Mouse (Mus musculus): ENCODE measurements around the gene Atg4c. TPM values are rescaled to one million over a fixed set of nuclear protein-coding genes. Genes with fewer than 3 reads are reported as not detected.

The Atg4c gene
- polyA plus RNA-seq, 1 experiment from 2014 or later: 8.1 TPM

GRCm38 (mm10) chr4:99198721-99199120, 5.0 kb downstream of the Atg4c start:
- Histone ChIP-seq H3K9ac (replicated peaks; ENCODE audit: low read depth) (no peak overlapping the region), H3K4me1 (ENCODE audit: insufficient read depth, low read depth, low read length) (no peaks in the 10 kb centered on the region), H3K4me2 (replicated peaks; ENCODE audit: low read depth, low read length) (no peak overlapping the region), H3K36me3 (ENCODE audit: insufficient read depth, low read length) (no peaks in the 10 kb centered on the region), H3K27me3 (replicated peaks; ENCODE audit: insufficient read depth, low read length) (no peaks in the 10 kb centered on the region), H3K27ac (ENCODE audit: low read length) (no peak overlapping the region), H3K4me3 (ENCODE audit: low read depth, low read length) (no peak overlapping the region), H3K9me3 (ENCODE audit: low read length) (no peaks in the 10 kb centered on the region)
- no peak for TF ChIP-seq CTCF (IDR thresholded peaks at IDR 0.05)
- TF ChIP-seq EP300 (IDR thresholded peaks at IDR 0.05): no peak
- ATAC-seq: no peak
- DNase-seq (ENCODE audit: low spot score): no peak

- 48% methylated on average over 13 of the region's 13 CpGs for WGBS
- H3K9me3 ChIP-seq (ENCODE audit: low read length): no peaks in the 10 kb centered on the region
- no peaks in the 10 kb centered on the region for H3K36me3 ChIP-seq (ENCODE audit: insufficient read depth, low read length)
- peak overlapping the region; percentile 9; the same call in 1 of the 2 replicates for H3K4me2 ChIP-seq (replicated peaks; ENCODE audit: low read depth, low read length)
- no peaks in the 10 kb centered on the region for H3K4me1 ChIP-seq (ENCODE audit: insufficient read depth, low read depth, low read length)
- H3K9ac ChIP-seq (replicated peaks; ENCODE audit: low read depth): no peak overlapping the region
- TF ChIP-seq CTCF (IDR thresholded peaks at IDR 0.05): 0 out of 2 replicates have a peak, but pooled peaks have one; percentile 10
- no peak for TF ChIP-seq EP300 (IDR thresholded peaks at IDR 0.05)
- H3K27ac ChIP-seq (ENCODE audit: low read length): no peak overlapping the region
- ATAC-seq (peak; percentile 56), DNase-seq (ENCODE audit: low spot score) (peak; percentile 65)
- H3K4me3 ChIP-seq (ENCODE audit: low read depth, low read length): no peak overlapping the region
- no peaks in the 10 kb centered on the region for H3K27me3 ChIP-seq (replicated peaks; ENCODE audit: insufficient read depth, low read length)
Measured at GRCm38 (mm10) chr4:99199757-99200251, 6.1 kb downstream of the Atg4c start.

GRCm38 (mm10) chr4:99200383-99201136, 6.8 kb downstream of the Atg4c start:
- WGBS: 85% methylated on average over 7 of the region's 7 CpGs
- no peak overlapping the region for H3K27ac ChIP-seq (ENCODE audit: low read length)
- ATAC-seq (no peak), DNase-seq (ENCODE audit: low spot score) (no peak)
- no peaks in the 10 kb centered on the region for H3K36me3 ChIP-seq (ENCODE audit: insufficient read depth, low read length)
- H3K4me2 ChIP-seq (replicated peaks; ENCODE audit: low read depth, low read length): no peak overlapping the region
- no peak overlapping the region for H3K9ac ChIP-seq (replicated peaks; ENCODE audit: low read depth)
- no peaks in the 10 kb centered on the region for H3K4me1 ChIP-seq (ENCODE audit: insufficient read depth, low read depth, low read length)
- TF ChIP-seq EP300 (IDR thresholded peaks at IDR 0.05) (no peak), CTCF (IDR thresholded peaks at IDR 0.05) (no peak)
- H3K9me3 ChIP-seq (ENCODE audit: low read length): no peaks in the 10 kb centered on the region
- H3K4me3 ChIP-seq (ENCODE audit: low read depth, low read length): no peak overlapping the region
- no peaks in the 10 kb centered on the region for H3K27me3 ChIP-seq (replicated peaks; ENCODE audit: insufficient read depth, low read length)

- Histone ChIP-seq H3K4me2 (replicated peaks; ENCODE audit: low read depth, low read length) (no peak overlapping the region), H3K4me3 (ENCODE audit: low read depth, low read length) (no peak overlapping the region), H3K36me3 (ENCODE audit: insufficient read depth, low read length) (no peaks in the 10 kb centered on the region), H3K27ac (ENCODE audit: low read length) (no peak overlapping the region), H3K4me1 (ENCODE audit: insufficient read depth, low read depth, low read length) (no peaks in the 10 kb centered on the region), H3K27me3 (replicated peaks; ENCODE audit: insufficient read depth, low read length) (no peaks in the 10 kb centered on the region), H3K9me3 (ENCODE audit: low read length) (no peaks in the 10 kb centered on the region), H3K9ac (replicated peaks; ENCODE audit: low read depth) (no peak overlapping the region)
- 85% methylated on average over 6 of the region's 6 CpGs for WGBS
- no peak for ATAC-seq
- DNase-seq (ENCODE audit: low spot score): no peak
- TF ChIP-seq CTCF (IDR thresholded peaks at IDR 0.05): no peak
- TF ChIP-seq EP300 (IDR thresholded peaks at IDR 0.05): no peak
Measured at GRCm38 (mm10) chr4:99205773-99206172, 12.0 kb downstream of the Atg4c start.

GRCm38 (mm10) chr4:99206356-99206755, 12.6 kb downstream of the Atg4c start:
- Histone ChIP-seq H3K27ac (ENCODE audit: low read length) (no peak overlapping the region), H3K4me3 (ENCODE audit: low read depth, low read length) (no peak overlapping the region), H3K36me3 (ENCODE audit: insufficient read depth, low read length) (no peaks in the 10 kb centered on the region), H3K27me3 (replicated peaks; ENCODE audit: insufficient read depth, low read length) (no peaks in the 10 kb centered on the region), H3K4me1 (ENCODE audit: insufficient read depth, low read depth, low read length) (no peaks in the 10 kb centered on the region), H3K4me2 (replicated peaks; ENCODE audit: low read depth, low read length) (no peak overlapping the region), H3K9me3 (ENCODE audit: low read length) (no peaks in the 10 kb centered on the region), H3K9ac (replicated peaks; ENCODE audit: low read depth) (no peak overlapping the region)
- WGBS: 44% methylated on average over 3 of the region's 3 CpGs
- no peak for DNase-seq (ENCODE audit: low spot score)
- TF ChIP-seq CTCF (IDR thresholded peaks at IDR 0.05) (no peak), EP300 (IDR thresholded peaks at IDR 0.05) (no peak)
- ATAC-seq: no peak

- Histone ChIP-seq H3K36me3 (ENCODE audit: insufficient read depth, low read length) (no peaks in the 10 kb centered on the region), H3K9ac (replicated peaks; ENCODE audit: low read depth) (no peak overlapping the region), H3K27me3 (replicated peaks; ENCODE audit: insufficient read depth, low read length) (no peaks in the 10 kb centered on the region), H3K4me2 (replicated peaks; ENCODE audit: low read depth, low read length) (no peak overlapping the region), H3K4me1 (ENCODE audit: insufficient read depth, low read depth, low read length) (no peaks in the 10 kb centered on the region), H3K4me3 (ENCODE audit: low read depth, low read length) (no peak overlapping the region), H3K27ac (ENCODE audit: low read length) (no peak overlapping the region), H3K9me3 (ENCODE audit: low read length) (no peaks in the 10 kb centered on the region)
- ATAC-seq: no peak
- 87% methylated on average over 9 of the region's 9 CpGs for WGBS
- DNase-seq (ENCODE audit: low spot score): no peak
- TF ChIP-seq CTCF (IDR thresholded peaks at IDR 0.05) (no peak), EP300 (IDR thresholded peaks at IDR 0.05) (no peak)
Measured at GRCm38 (mm10) chr4:99210087-99210486, 16.4 kb downstream of the Atg4c start.
